Mouse (Mus musculus) adrenal gland, postnatal 10 days (tissue): ENCODE results near the gene Haao. TPM values are rescaled to one million over a fixed set of nuclear protein-coding genes. Genes with fewer than 3 reads are reported as not detected.

Experiments used
- DNase-seq: peaks from one replicate; pipeline ENCODE4 v3.0.0; 2021; ENCODE audit warnings: mixed read lengths
- long read RNA-seq, 2 experiments: library from polyadenylated mRNA; stranded (forward); transcript quantifications; one replicate each; pipeline ENCODE4 v2.0.0; 2021
- total RNA-seq, 2 experiments: library from RNA; stranded (reverse); gene quantifications; 2 replicates each; pipeline ENCODE4 v1.2.3; 2021

Haao gene
- 10 to 100 TPM; 12.6 to 27.1 TPM for total RNA-seq
- long read RNA-seq, experiment 1, transcript Haao-201 (10 exons, 1,381 nt), result major isoform, 23 of 31 reads
- long read RNA-seq, experiment 1, partial matches to known transcripts, result 5 of 31 reads
- long read RNA-seq, experiment 1, other reads (novel, unspliced or antisense), result 3 of 31 reads
- long read RNA-seq, experiment 2, partial matches to known transcripts, result 2 of 4 reads
- long read RNA-seq, experiment 2, other reads (novel, unspliced or antisense), result 2 of 4 reads

GRCm38 (mm10) chr17:83847815-83848214 lies at the start of gene Haao:
TSS of gene Haao (minus strand) at chr17:83847963.
- no peak for DNase-seq

- peak; percentile 25 for DNase-seq
These were observed 49.6 kb upstream of the Haao start for GRCm38 (mm10) chr17:83897361-83897799.

- peak; percentile 54 for DNase-seq
These were observed 49.0 kb upstream of the Haao start for GRCm38 (mm10) chr17:83896723-83897122.

- peak; percentile 45 for DNase-seq
These were observed 47.6 kb upstream of the Haao start for GRCm38 (mm10) chr17:83895321-83895770.

- no peak for DNase-seq
These were observed 45.4 kb upstream of the Haao start for GRCm38 (mm10) chr17:83893134-83893533.

GRCm38 (mm10) chr17:83891864-83892263 lies 44.1 kb upstream of the Haao start:
- peak; percentile 40 for DNase-seq

- no peak for DNase-seq
These were observed 42.6 kb upstream of the Haao start for GRCm38 (mm10) chr17:83890373-83890696.

GRCm38 (mm10) chr17:83889691-83890372 lies 42.1 kb upstream of the Haao start:
- DNase-seq, result peak; percentile 62

- DNase-seq, result no peak
These were observed 41.5 kb upstream of the Haao start for GRCm38 (mm10) chr17:83889329-83889690.

GRCm38 (mm10) chr17:83887241-83887640 lies 39.5 kb upstream of the Haao start:
- no peak for DNase-seq

GRCm38 (mm10) chr17:83886395-83886794 lies 38.6 kb upstream of the Haao start:
- peak; percentile 29 for DNase-seq

GRCm38 (mm10) chr17:83885750-83886149 lies 38.0 kb upstream of the Haao start:
- no peak for DNase-seq

GRCm38 (mm10) chr17:83885021-83885582 lies 37.3 kb upstream of the Haao start:
- no peak for DNase-seq

- no peak for DNase-seq
These were observed 35.0 kb upstream of the Haao start for GRCm38 (mm10) chr17:83882788-83883187.

- DNase-seq, result no peak
These were observed 33.3 kb upstream of the Haao start for GRCm38 (mm10) chr17:83881071-83881470.

GRCm38 (mm10) chr17:83880174-83880710 lies 32.5 kb upstream of the Haao start:
- no peak for DNase-seq

- no peak for DNase-seq
These were observed 31.9 kb upstream of the Haao start for GRCm38 (mm10) chr17:83879631-83880030.

- DNase-seq, result no peak
These were observed 26.8 kb upstream of the Haao start for GRCm38 (mm10) chr17:83874610-83875009.

- DNase-seq, result peak; percentile 64
These were observed 25.8 kb upstream of the Haao start for GRCm38 (mm10) chr17:83873363-83874141.

GRCm38 (mm10) chr17:83872806-83873348 lies 25.1 kb upstream of the Haao start:
- peak; percentile 88 for DNase-seq

- no peak for DNase-seq
These were observed 23.6 kb upstream of the Haao start for GRCm38 (mm10) chr17:83871354-83871753.

GRCm38 (mm10) chr17:83870385-83870784 lies 22.6 kb upstream of the Haao start:
- no peak for DNase-seq
